Mouse (Mus musculus) cerebellum, postnatal 4 days (tissue): ENCODE results near the gene Cideb.

Experiments used
- DNase-seq, 2 experiments: peaks; one replicate each; pipeline ENCODE4 v3.0.0; 2022; ENCODE audit warnings: low spot score in 2 of 2, mixed read lengths in 1 of 2

Gene Cideb

GRCm38 (mm10) chr14:55765696-55766095, 7.4 kb upstream of the Cideb start, which contains the start of gene Ltb4r1:
TSS of gene Ltb4r1 (plus strand) at chr14:55765962.
- DNase-seq = no peak

GRCm38 (mm10) chr14:55763166-55763565, 4.9 kb upstream of the Cideb start:
- DNase-seq = no peak

- peak in 1 of 2 experiments; percentile 51 for DNase-seq
Observed at GRCm38 (mm10) chr14:55762001-55762821, 4.0 kb upstream of the Cideb start.

- no peak for DNase-seq
Observed at GRCm38 (mm10) chr14:55761163-55761562, 2.9 kb upstream of the Cideb start, which contains the start of gene Ltb4r2. TSS of gene Ltb4r2 (plus strand) at chr14:55761428.

GRCm38 (mm10) chr14:55760156-55760555, 1.9 kb upstream of the Cideb start:
- peak; percentile 78 to 88 for DNase-seq

- DNase-seq = no peak
Observed at GRCm38 (mm10) chr14:55757566-55757965, 692 bp downstream of the Cideb start.

- no peak for DNase-seq
Observed at GRCm38 (mm10) chr14:55747051-55747847, 11.0 kb downstream of the Cideb start.

- no peak for DNase-seq
Observed at GRCm38 (mm10) chr14:55745861-55746237, 12.4 kb downstream of the Cideb start.

- DNase-seq = peak; percentile 65 to 87
Observed at GRCm38 (mm10) chr14:55745180-55745860, 12.9 kb downstream of the Cideb start, which contains the start of the genes Dhrs1 and Nop9. TSS of gene Dhrs1 (minus strand) at chr14:55745690. TSS of gene Nop9 (plus strand) at chr14:55745693.

GRCm38 (mm10) chr14:55743711-55744110, 14.5 kb downstream of the Cideb start:
- DNase-seq = peak; percentile 83 to 90

- no peak for DNase-seq
Observed at GRCm38 (mm10) chr14:55737086-55737687, 21.1 kb downstream of the Cideb start.

- no peak for DNase-seq
Observed at GRCm38 (mm10) chr14:55735758-55736157, 22.5 kb downstream of the Cideb start.

- DNase-seq = no peak
Observed at GRCm38 (mm10) chr14:55735334-55735733, 22.9 kb downstream of the Cideb start.

- no peak for DNase-seq
Observed at GRCm38 (mm10) chr14:55734869-55735268, 23.4 kb downstream of the Cideb start.

- no peak for DNase-seq
Observed at GRCm38 (mm10) chr14:55733889-55734288, 24.4 kb downstream of the Cideb start.

- DNase-seq = peak in 1 of 2 experiments; percentile 30
Observed at GRCm38 (mm10) chr14:55730531-55731032, 27.7 kb downstream of the Cideb start.

GRCm38 (mm10) chr14:55730116-55730515, 28.1 kb downstream of the Cideb start:
- no peak for DNase-seq

- no peak for DNase-seq
Observed at GRCm38 (mm10) chr14:55727889-55728685, 30.2 kb downstream of the Cideb start.

GRCm38 (mm10) chr14:55726261-55726660, 32.0 kb downstream of the Cideb start:
- no peak for DNase-seq

GRCm38 (mm10) chr14:55724411-55724871, 33.8 kb downstream of the Cideb start:
- no peak for DNase-seq
